Mouse (Mus musculus): Measurements from ENCODE around the gene Olfr603. TPM values are rescaled to one million over a fixed set of nuclear protein-coding genes. Genes with fewer than 3 reads are reported as not detected.
"Not testable (repeated sequence)": the region's sequence is repeated elsewhere in the genome, so short reads cannot be mapped to it uniquely, and the experiment has no call there.

The Olfr603 gene
- polyA plus RNA-seq (2015; fragmentation: Nextera tagmentation; extraction: Ambion mirVana) = not detected in 2 replicates

DNA sequence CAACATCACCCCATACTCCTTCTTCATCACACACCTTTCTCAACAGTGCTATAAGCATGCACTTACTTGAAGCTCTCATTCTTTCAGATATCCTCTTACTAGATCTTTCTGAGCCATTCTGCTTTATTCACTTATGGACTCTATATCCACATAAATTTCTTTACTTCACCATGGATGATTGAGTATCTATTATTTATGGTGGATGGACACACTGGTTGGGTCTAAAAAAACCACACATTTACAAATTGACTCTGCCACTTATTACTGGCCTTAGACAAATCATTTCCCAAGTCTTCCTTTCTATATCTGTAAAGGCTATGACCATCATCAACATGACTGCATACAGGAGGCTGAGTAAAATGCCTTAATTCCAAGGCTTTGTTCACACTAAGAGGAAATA lies at the start of gene Olfr603:
Gene Olfr603 (minus strand): TSS at position 101 of the 400 bp plus-strand sequence.
- no peak for ATAC-seq (replicated peaks; ENCODE audit: low FRiP score)
- H3K9me3 ChIP-seq (replicated peaks) = no peaks in the 10 kb centered on the region

DNA sequence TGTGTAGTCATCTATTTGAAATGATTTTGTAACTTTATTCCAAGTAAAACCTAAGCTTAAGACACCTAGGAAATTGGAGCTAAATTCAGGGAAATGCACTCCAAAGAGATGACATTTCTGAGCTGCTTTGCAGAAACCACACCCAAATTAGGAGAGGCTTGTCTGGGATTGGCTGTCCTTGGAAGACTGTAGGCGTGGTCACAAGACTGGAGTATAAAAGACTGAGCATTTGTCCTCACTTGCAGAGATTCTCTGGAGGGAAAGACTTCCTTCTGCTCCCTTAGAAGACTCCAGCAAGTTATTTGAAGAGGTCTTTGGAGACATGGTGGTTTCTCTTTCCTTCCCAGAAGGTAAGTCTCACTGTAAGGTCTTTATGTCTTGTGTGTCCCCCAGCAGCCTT lies 28.8 kb upstream of the Olfr603 start, which contains the start of gene Usp17lc:
Gene Usp17lc (plus strand): TSS at position 301 of the 400 bp plus-strand sequence.
- H3K27ac ChIP-seq; H3K4me2 ChIP-seq; H3K4me3 ChIP-seq (replicated peaks); H3K27me3 ChIP-seq; ATAC-seq (replicated peaks; ENCODE audit: low FRiP score); H3K9me3 ChIP-seq (replicated peaks); H3K9ac ChIP-seq; H3K36me3 ChIP-seq; H3K4me1 ChIP-seq: not testable (repeated sequence)
- WGBS = 63% methylated on average over 1 of the region's 1 CpGs

More for the DNA sequence above, at the start of gene Olfr603:
- Histone ChIP-seq H3K27ac (no peak within 1 kb of the TSS), H3K4me1 (no peaks in the 10 kb centered on the region), H3K27me3 (no peaks in the 10 kb centered on the region), H3K9ac (no peak within 1 kb of the TSS), H3K4me3 (replicated peaks) (no peak within 1 kb of the TSS), H3K36me3 (no peaks in the 10 kb centered on the region), H3K4me2 (no peak within 1 kb of the TSS)

DNA sequence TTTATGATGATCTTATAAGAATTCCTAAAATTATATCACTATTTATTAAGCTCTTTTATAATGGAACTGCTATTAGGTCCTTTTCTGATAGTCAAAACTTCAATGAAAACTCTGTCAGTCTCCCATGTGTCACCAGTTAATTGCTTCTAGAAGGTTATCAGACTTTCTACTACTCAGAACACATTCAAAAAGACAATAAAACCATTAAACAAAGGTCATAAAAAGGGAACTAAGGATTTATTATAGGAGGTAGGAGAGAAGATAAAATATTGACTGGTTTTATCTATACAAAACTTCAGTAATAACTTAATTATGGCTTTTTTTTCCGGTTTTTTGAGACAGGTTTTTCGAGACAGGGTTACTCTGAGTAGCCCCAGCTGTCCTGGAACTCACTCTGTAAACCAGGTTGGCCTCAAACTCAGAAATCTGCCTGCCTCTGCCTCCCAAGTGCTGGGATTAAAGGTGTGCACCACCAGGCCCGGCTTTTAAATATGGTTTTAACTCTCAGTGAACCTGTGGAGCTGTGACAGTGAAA lies 20.6 kb upstream of the Olfr603 start:
- H3K9ac ChIP-seq; ATAC-seq (replicated peaks; ENCODE audit: low FRiP score); H3K36me3 ChIP-seq; H3K4me1 ChIP-seq; H3K27ac ChIP-seq; H3K4me2 ChIP-seq; H3K4me3 ChIP-seq (replicated peaks); H3K27me3 ChIP-seq; H3K9me3 ChIP-seq (replicated peaks): not testable (repeated sequence)
- 75% methylated on average over 3 of the region's 3 CpGs for WGBS

DNA sequence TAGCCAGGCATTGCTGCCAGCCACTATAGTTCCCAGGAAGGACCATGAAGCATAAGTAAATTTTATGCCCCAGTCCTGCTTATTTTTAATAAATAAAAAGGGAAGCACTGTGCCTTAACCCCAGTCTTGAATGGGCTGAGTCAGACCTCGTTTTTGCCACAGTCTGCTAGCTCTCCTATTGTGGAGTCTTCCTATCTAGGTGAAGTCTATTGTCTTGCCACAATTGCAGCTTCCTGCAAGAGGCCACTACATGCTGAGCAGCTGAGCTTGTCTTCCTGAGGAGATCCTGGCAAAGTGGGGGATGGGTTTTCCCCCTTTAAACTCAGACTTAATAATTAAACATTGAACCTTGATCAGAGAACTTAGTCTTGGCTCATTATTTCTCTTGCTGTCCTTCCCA lies 13.0 kb upstream of the Olfr603 start:
- H3K9ac ChIP-seq = no peak overlapping the region
- no peak overlapping the region for H3K27ac ChIP-seq
- no peak overlapping the region for H3K4me3 ChIP-seq (replicated peaks)
- H3K4me1 ChIP-seq = no peaks in the 10 kb centered on the region
- no peaks in the 10 kb centered on the region for H3K9me3 ChIP-seq (replicated peaks)
- H3K4me2 ChIP-seq = no peak overlapping the region
- WGBS = 16% methylated on average over 1 of the region's 1 CpGs
- H3K36me3 ChIP-seq = no peaks in the 10 kb centered on the region
- no peaks in the 10 kb centered on the region for H3K27me3 ChIP-seq
- no peak for ATAC-seq (replicated peaks; ENCODE audit: low FRiP score)

DNA sequence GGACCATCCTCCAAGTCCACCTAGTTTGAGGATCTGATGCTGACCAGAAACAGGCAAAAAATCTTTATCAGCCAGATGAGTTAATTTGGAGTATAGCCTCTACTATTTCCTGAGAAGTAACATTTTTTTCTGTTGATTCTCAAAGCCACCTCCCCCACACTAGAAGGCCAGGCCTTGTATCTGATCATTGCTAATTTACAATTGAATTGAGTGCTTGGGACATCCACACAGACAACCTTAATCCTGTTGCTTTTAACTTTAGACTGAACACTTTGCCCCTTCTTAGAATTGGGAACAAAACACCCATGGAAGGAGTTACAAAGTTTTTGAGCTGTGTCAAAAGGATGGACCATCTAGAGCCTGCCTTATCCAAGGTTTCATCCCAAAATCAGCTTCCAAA lies 11.8 kb upstream of the Olfr603 start:
- Histone ChIP-seq H3K9me3 (replicated peaks) (no peaks in the 10 kb centered on the region), H3K27me3 (no peaks in the 10 kb centered on the region), H3K4me1 (no peaks in the 10 kb centered on the region), H3K27ac (no peak overlapping the region), H3K4me3 (replicated peaks) (no peak overlapping the region), H3K4me2 (no peak overlapping the region), H3K9ac (no peak overlapping the region), H3K36me3 (no peaks in the 10 kb centered on the region)
- ATAC-seq (replicated peaks; ENCODE audit: low FRiP score) = no peak

- no peak within 1 kb of the TSS for H3K4me2 ChIP-seq
- no peak for ATAC-seq (replicated peaks; ENCODE audit: low FRiP score)
- no peaks in the 10 kb centered on the region for H3K27me3 ChIP-seq
- no peaks in the 10 kb centered on the region for H3K36me3 ChIP-seq
- no peaks in the 10 kb centered on the region for H3K9me3 ChIP-seq (replicated peaks)
- H3K4me3 ChIP-seq (replicated peaks) = no peak within 1 kb of the TSS
- no peak within 1 kb of the TSS for H3K9ac ChIP-seq
- no peaks in the 10 kb centered on the region for H3K4me1 ChIP-seq
- 95% methylated on average over 1 of the region's 1 CpGs for WGBS
- no peak within 1 kb of the TSS for H3K27ac ChIP-seq
Observed at GRCm38 (mm10) chr7:103362555-103362954, 23.4 kb downstream of the Olfr603 start, which contains the start of gene Olfr601. Olfr601 (minus strand) TSS chr7:103362655.

DNA sequence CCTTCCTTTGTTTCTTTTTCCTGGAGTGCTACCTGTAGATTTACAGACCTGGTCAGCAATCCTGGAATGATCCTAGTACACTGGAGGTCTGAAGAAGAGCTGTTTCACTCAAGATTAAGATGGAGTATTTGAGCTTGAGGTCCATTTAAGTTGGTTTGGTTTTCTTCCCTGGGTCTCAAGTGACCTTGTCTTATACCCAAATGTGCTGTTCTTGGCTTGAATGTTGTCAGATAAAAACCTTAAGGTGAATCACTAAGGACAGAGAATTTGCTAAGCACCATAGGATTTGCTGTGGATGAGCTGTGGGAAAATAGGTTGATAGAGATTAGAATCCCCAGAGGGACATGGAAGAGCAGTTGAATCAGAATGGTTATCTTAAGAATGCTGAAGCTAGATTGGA lies 36.4 kb downstream of the Olfr603 start, which contains the start of gene Olfr600:
Gene Olfr600 (minus strand): TSS at position 101 of the 400 bp plus-strand sequence.
- ATAC-seq (replicated peaks; ENCODE audit: low FRiP score) = no peak
- H3K27ac ChIP-seq = no peak within 1 kb of the TSS
- H3K9ac ChIP-seq = no peak within 1 kb of the TSS
- H3K9me3 ChIP-seq (replicated peaks) = no peaks in the 10 kb centered on the region
- H3K27me3 ChIP-seq = no peaks in the 10 kb centered on the region
- no peaks in the 10 kb centered on the region for H3K4me1 ChIP-seq
- H3K4me2 ChIP-seq = no peak within 1 kb of the TSS
- no peaks in the 10 kb centered on the region for H3K36me3 ChIP-seq
- H3K4me3 ChIP-seq (replicated peaks) = no peak within 1 kb of the TSS

GRCm38 (mm10) chr7:103335617-103336016 lies 50.4 kb downstream of the Olfr603 start, which contains the start of gene Olfr599:
Olfr599 (plus strand) TSS chr7:103335917.
- no peak for ATAC-seq (replicated peaks; ENCODE audit: low FRiP score)
- Histone ChIP-seq H3K4me2 (no peak within 1 kb of the TSS), H3K9me3 (replicated peaks) (no peaks in the 10 kb centered on the region), H3K9ac (no peak within 1 kb of the TSS), H3K36me3 (no peaks in the 10 kb centered on the region), H3K27ac (no peak within 1 kb of the TSS), H3K4me3 (replicated peaks) (no peak within 1 kb of the TSS), H3K4me1 (no peaks in the 10 kb centered on the region), H3K27me3 (no peaks in the 10 kb centered on the region)
- 84% methylated on average over 1 of the region's 1 CpGs for WGBS

Small RNA genes lying within 50 kb of the gene (microRNA-seq; reads per million reads assigned to microRNA genes)
- gene Gm25774 = not detected

Other genes starting within 250 kb of the Olfr603 start
- not detected in 2 replicates for gene Olfr588-ps1, start 245.3 kb downstream of the Olfr603 start, polyA plus RNA-seq (2015; fragmentation: Nextera tagmentation; extraction: Ambion mirVana)
- gene Olfr589, start 229.8 kb downstream of the Olfr603 start, polyA plus RNA-seq (2015; fragmentation: Nextera tagmentation; extraction: Ambion mirVana) = not detected in 2 replicates
- not detected in 2 replicates for gene Olfr591, start 207.8 kb downstream of the Olfr603 start, polyA plus RNA-seq (2015; fragmentation: Nextera tagmentation; extraction: Ambion mirVana)
- gene Olfr592, start 201.4 kb downstream of the Olfr603 start, polyA plus RNA-seq (2015; fragmentation: Nextera tagmentation; extraction: Ambion mirVana) = not detected in 2 replicates
- not detected in 2 replicates for gene Olfr593, start 174.3 kb downstream of the Olfr603 start, polyA plus RNA-seq (2015; fragmentation: Nextera tagmentation; extraction: Ambion mirVana)
- not detected in 2 replicates for gene Olfr594, start 169.2 kb downstream of the Olfr603 start, polyA plus RNA-seq (2015; fragmentation: Nextera tagmentation; extraction: Ambion mirVana)
- not detected in 2 replicates for gene Usp17ld, start 133.7 kb downstream of the Olfr603 start, polyA plus RNA-seq (2015; fragmentation: Nextera tagmentation; extraction: Ambion mirVana)
- gene Olfr596, start 80.5 kb downstream of the Olfr603 start, polyA plus RNA-seq (2015; fragmentation: Nextera tagmentation; extraction: Ambion mirVana) = not detected in 2 replicates
- not detected in 2 replicates for gene Olfr597, start 69.9 kb downstream of the Olfr603 start, polyA plus RNA-seq (2015; fragmentation: Nextera tagmentation; extraction: Ambion mirVana)
- not detected in 2 replicates for gene Olfr598, start 62.6 kb downstream of the Olfr603 start, polyA plus RNA-seq (2015; fragmentation: Nextera tagmentation; extraction: Ambion mirVana)
- gene Olfr599, start 50.3 kb downstream of the Olfr603 start, polyA plus RNA-seq (2015; fragmentation: Nextera tagmentation; extraction: Ambion mirVana) = not detected in 2 replicates
- gene Olfr600, start 36.5 kb downstream of the Olfr603 start, polyA plus RNA-seq (2015; fragmentation: Nextera tagmentation; extraction: Ambion mirVana) = not detected in 2 replicates
- gene Olfr601, start 23.5 kb downstream of the Olfr603 start, polyA plus RNA-seq (2015; fragmentation: Nextera tagmentation; extraction: Ambion mirVana) = not detected in 2 replicates
- gene Usp17lc, start 28.9 kb upstream of the Olfr603 start, polyA plus RNA-seq (2015; fragmentation: Nextera tagmentation; extraction: Ambion mirVana) = not detected in 2 replicates
- gene Olfr605, start 59.3 kb upstream of the Olfr603 start, polyA plus RNA-seq (2015; fragmentation: Nextera tagmentation; extraction: Ambion mirVana) = not detected in 2 replicates
- not detected in 2 replicates for gene Olfr606, start 62.9 kb upstream of the Olfr603 start, polyA plus RNA-seq (2015; fragmentation: Nextera tagmentation; extraction: Ambion mirVana)
- gene Olfr607, start 78.0 kb upstream of the Olfr603 start, polyA plus RNA-seq (2015; fragmentation: Nextera tagmentation; extraction: Ambion mirVana) = not detected in 2 replicates
- not detected in 2 replicates for gene Olfr608, start 83.7 kb upstream of the Olfr603 start, polyA plus RNA-seq (2015; fragmentation: Nextera tagmentation; extraction: Ambion mirVana)
- not detected in 2 replicates for gene Olfr609, start 111.9 kb upstream of the Olfr603 start, polyA plus RNA-seq (2015; fragmentation: Nextera tagmentation; extraction: Ambion mirVana)
- not detected in 2 replicates for gene Olfr610, start 125.9 kb upstream of the Olfr603 start, polyA plus RNA-seq (2015; fragmentation: Nextera tagmentation; extraction: Ambion mirVana)
- gene Olfr611, start 134.7 kb upstream of the Olfr603 start, polyA plus RNA-seq (2015; fragmentation: Nextera tagmentation; extraction: Ambion mirVana) = not detected in 2 replicates
- gene Olfr612, start 156.5 kb upstream of the Olfr603 start, polyA plus RNA-seq (2015; fragmentation: Nextera tagmentation; extraction: Ambion mirVana) = not detected in 2 replicates
- not detected in 2 replicates for gene Olfr613, start 161.9 kb upstream of the Olfr603 start, polyA plus RNA-seq (2015; fragmentation: Nextera tagmentation; extraction: Ambion mirVana)
- gene Olfr615, start 169.9 kb upstream of the Olfr603 start, polyA plus RNA-seq (2015; fragmentation: Nextera tagmentation; extraction: Ambion mirVana) = not detected in 2 replicates
- gene Olfr616, start 183.0 kb upstream of the Olfr603 start, polyA plus RNA-seq (2015; fragmentation: Nextera tagmentation; extraction: Ambion mirVana) = not detected in 2 replicates
- gene Olfr617, start 186.9 kb upstream of the Olfr603 start, polyA plus RNA-seq (2015; fragmentation: Nextera tagmentation; extraction: Ambion mirVana) = not detected in 2 replicates
- not detected in 2 replicates for gene Olfr618, start 203.9 kb upstream of the Olfr603 start, polyA plus RNA-seq (2015; fragmentation: Nextera tagmentation; extraction: Ambion mirVana)
- gene Olfr619, start 214.4 kb upstream of the Olfr603 start, polyA plus RNA-seq (2015; fragmentation: Nextera tagmentation; extraction: Ambion mirVana) = not detected in 2 replicates
- not detected in 2 replicates for gene Olfr620, start 226.4 kb upstream of the Olfr603 start, polyA plus RNA-seq (2015; fragmentation: Nextera tagmentation; extraction: Ambion mirVana)

Data from kidney, embryonic 15.5 days (tissue).